Mouse (Mus musculus): Measurements from ENCODE around the gene Nme7.

Gene Nme7

DNA sequence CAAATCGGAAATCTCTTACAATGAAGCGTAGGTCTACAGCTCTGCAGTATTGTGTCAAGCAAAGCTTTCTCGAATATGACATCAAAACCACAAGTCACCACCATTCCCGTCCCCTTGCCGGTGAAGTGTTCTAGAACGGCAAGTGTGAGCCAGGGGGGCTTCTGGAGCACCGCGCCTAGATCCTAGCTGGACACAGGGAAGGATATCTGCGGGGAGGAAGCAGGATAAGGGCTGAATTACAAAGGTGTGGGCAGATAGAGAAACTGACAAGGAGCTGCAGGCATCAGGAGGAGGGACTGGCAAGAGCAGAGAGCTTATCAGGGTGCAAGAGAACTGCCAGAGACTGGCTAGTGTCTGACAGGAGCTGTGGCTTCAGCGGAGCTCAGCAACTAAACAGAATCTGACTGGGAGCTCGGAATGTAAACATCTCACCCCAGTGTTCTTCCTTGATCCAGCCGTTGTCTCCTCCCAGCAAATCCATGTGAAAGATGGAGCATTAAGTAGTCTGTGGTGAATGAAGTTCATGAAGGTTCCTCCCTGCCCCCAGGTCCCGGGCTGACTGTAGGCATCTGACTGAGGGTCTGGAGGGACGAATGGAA lies 15.7 kb downstream of the Nme7 start:
- no peak for DNase-seq (ENCODE audit: extremely low read depth, low read depth, low spot score)

GRCm38 (mm10) chr1:164320731-164321130 lies 16.8 kb downstream of the Nme7 start:
- DNase-seq (ENCODE audit: extremely low read depth, low read depth, low spot score) = no peak

DNA sequence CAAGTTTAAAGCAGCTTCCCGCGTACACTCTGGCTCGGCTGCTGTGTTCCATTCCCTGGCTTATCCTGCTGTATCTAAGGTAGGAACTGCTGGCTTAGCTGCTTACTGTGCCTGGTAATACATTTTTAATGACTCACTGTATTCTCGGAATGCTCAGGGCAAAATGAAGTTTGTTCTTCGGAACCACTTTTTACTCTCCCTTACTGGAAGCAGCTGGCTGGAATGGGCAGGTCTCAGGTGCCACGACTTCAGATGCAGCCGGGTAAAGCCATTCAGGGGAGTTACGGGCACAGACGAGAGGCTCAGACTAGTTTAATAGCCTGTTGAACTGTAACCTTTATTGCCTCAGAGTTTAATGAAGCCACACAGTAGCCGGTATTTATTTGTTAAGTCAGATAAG lies 17.5 kb downstream of the Nme7 start:
- no peak for DNase-seq (ENCODE audit: extremely low read depth, low read depth, low spot score)

- DNase-seq (ENCODE audit: extremely low read depth, low read depth, low spot score) = no peak
Measured at GRCm38 (mm10) chr1:164322987-164323650, 19.2 kb downstream of the Nme7 start.

- no peak for DNase-seq (ENCODE audit: extremely low read depth, low read depth, low spot score)
Measured at GRCm38 (mm10) chr1:164324221-164324620, 20.3 kb downstream of the Nme7 start.

DNA sequence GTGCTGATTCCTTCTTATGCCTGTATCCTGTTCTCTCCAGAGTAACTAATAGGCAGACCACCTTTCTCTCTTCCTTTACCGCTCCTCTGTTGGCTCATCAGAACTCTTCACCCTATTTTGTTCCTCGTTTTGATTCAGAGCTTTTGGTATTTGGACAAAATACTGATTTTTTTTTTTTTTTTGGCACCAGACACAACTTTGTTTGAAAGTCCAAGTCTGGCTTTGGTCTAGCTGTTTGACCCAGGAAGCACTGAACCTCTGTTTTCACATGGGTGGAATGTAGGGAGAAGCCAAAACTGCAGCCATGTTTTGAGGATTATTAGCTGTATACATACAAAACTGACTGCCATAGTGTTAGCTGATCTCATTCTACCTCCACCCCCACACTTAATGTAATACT lies 21.0 kb downstream of the Nme7 start:
- no peak for DNase-seq (ENCODE audit: extremely low read depth, low read depth, low spot score)

GRCm38 (mm10) chr1:164326600-164327155 lies 22.8 kb downstream of the Nme7 start:
- DNase-seq (ENCODE audit: extremely low read depth, low read depth, low spot score) = no peak

- no peak for DNase-seq (ENCODE audit: extremely low read depth, low read depth, low spot score)
Measured at GRCm38 (mm10) chr1:164327764-164328163, 23.8 kb downstream of the Nme7 start.

DNA sequence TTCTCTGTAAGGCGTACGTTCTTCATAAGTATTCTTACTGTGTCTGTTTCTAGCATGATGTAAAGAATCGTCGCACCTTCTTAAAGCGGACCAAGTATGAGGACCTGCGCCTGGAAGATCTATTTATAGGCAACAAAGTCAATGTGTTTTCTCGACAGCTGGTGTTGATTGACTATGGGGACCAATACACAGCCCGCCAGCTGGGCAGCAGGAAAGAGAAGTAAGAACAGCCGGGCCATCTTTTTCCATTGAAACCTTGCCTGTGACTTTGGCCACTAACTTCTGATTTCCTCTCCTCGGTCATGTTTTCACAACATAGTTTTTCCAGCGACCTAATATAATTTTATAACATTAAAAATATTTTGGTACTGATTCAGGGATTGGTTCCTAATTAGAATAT lies 28.6 kb downstream of the Nme7 start:
- DNase-seq (ENCODE audit: extremely low read depth, low read depth, low spot score) = no peak

GRCm38 (mm10) chr1:164335435-164335834 lies 31.5 kb downstream of the Nme7 start:
- DNase-seq (ENCODE audit: extremely low read depth, low read depth, low spot score) = no peak

GRCm38 (mm10) chr1:164335846-164336245 lies 31.9 kb downstream of the Nme7 start:
- DNase-seq (ENCODE audit: extremely low read depth, low read depth, low spot score) = no peak

DNA sequence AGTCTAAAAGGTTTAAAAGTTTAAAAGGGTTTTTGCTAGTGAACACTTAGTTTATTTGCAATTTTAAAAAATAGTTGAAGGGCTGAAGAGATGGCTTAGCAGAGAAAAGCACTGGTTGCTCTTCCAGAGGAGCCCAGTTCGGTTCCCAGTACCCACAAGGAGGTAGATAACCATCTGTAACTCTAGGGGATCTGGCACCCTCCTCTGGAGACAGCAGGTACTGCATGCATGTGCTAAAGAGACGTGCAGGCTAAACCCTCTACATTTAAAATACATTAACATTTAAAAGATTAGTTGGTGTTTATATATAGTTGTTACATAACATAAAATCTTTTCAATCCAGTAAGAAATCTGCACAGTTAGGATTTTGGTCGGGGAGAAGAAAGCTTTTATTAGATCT lies 38.2 kb downstream of the Nme7 start:
- DNase-seq (ENCODE audit: extremely low read depth, low read depth, low spot score) = no peak

GRCm38 (mm10) chr1:164353443-164353842 lies 49.5 kb downstream of the Nme7 start:
- no peak for DNase-seq (ENCODE audit: extremely low read depth, low read depth, low spot score)

DNA sequence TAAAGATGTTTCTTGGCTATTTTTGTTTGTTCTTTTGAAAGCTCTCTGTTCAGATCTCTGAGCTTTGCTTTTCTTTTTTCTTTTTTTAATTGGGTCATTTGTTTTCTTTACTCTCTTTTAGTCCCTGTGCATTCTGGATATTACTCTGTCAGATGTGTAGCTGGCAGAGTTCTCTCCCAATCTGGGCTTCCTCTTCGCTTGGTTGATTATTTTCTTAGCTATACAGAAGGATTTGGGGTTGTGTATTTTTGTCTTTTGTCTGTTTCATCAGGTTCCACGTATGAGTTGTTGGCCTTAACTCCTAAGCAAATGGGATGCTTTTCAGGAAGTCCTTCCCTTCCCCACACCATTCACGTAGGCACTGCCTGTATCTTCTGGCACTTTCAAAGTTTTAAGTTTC lies 54.1 kb downstream of the Nme7 start:
- DNase-seq (ENCODE audit: extremely low read depth, low read depth, low spot score) = no peak

DNA sequence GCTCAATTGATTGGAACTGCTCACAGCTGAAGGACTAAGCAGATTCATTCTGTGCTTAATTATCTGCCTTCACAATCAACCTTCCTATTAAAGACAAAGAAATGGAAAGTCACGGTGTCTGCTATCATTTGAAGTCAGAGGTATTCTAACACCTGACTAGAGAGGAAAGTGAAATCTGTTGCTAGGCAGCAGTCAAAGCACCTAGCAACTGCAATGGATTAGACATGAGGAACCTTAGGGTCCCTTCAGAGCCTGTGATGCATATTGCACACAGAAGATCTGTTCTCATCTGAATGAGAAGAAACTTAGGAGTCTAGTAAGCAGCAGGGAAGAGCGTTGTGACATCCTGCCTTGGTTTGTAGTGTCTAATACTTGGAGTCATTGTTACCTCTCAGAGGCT lies 58.1 kb downstream of the Nme7 start:
- no peak for DNase-seq (ENCODE audit: extremely low read depth, low read depth, low spot score)

DNA sequence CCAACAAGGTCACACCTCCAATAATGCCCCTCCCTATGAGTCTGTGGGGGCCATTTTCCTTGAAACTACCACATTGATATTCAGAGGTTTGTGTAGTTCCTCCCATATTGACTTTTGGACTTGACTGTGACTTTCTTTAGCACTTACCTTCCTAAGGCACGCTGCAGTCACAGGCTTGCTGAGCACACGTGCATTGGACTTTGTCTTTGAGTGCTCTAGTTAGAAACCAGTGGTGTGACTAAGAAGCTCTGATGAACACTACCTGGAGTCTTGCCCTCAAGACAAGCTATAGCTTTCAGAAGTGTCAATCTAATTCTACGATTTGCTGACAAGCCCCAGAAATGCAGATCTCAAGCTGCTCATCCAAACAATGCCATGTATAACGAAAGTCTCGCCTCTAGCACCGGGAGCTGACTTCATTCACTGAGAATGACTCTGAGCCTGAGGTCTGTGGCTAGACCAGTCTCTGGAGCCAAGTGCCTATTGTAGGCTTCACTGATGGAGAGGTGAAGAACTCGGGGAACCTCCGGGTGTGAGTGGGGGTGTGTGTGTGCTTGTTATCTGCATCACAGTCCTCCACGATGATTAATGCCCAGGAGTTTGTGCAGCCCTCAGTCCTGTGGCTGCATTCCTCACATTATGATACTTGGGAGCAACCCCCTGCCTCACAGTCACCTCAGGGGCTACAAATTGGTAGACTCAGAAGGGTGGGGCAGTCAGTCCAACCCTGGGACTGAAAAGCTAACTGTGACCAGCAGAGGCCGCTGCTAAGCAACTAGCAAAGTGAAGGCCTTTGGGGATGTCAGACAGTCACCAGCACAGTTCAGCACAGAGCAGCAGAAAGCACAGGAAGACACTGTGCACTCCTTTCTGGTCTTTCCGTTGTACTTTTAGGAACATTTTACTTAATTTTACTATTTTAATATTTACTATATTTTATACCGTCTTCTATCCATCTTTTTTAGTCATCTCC lies 62.5 kb downstream of the Nme7 start:
- DNase-seq (ENCODE audit: extremely low read depth, low read depth, low spot score) = no peak

GRCm38 (mm10) chr1:164368152-164368551 lies 64.2 kb downstream of the Nme7 start:
- no peak for DNase-seq (ENCODE audit: extremely low read depth, low read depth, low spot score)

DNA sequence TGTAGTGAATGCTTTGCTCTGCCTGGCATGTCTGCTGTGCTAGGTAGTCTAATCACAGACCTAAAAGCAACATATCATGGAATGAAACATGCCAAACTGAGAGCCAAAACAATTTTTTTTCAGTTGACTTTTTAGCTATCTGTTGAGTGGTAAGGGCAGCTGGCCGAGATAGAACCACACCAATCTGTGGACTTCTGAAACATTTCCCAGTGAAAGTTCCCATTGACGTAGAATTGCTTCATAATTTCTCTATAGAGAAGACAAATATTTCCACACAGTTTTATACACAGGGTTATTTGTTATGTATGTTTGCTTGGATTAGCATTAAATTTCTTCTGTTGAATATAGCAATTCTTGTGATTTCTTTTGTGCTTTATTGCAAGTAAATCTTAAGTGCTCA lies 65.9 kb downstream of the Nme7 start:
- no peak for DNase-seq (ENCODE audit: extremely low read depth, low read depth, low spot score)

- DNase-seq (ENCODE audit: extremely low read depth, low read depth, low spot score) = no peak
Measured at GRCm38 (mm10) chr1:164373029-164373428, 69.1 kb downstream of the Nme7 start.

GRCm38 (mm10) chr1:164374020-164374419 lies 70.1 kb downstream of the Nme7 start:
- DNase-seq (ENCODE audit: extremely low read depth, low read depth, low spot score) = no peak

DNA sequence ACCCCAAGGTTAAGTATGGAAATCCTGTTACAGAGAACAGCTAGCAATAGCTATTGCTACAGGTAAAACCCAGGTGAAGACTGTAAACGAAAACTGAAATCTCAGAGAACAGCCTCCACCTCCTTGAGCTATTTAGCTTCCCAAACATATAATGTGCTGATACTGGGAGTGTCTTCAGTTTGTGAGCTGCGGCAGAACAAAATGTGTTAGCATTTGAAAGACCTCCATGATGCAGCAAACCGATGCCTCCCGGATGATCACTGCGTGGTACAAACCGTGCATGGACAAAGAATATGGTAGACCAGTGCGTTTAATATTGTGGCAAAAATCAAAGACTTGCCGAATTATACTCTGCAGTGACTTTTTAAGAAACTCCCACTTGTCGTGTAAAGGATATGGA lies 71.7 kb downstream of the Nme7 start:
- no peak for DNase-seq (ENCODE audit: extremely low read depth, low read depth, low spot score)

All from fat pad, adult 2 months (tissue).